Mouse (Mus musculus): ENCODE data around the gene Tpst1.

Gene Tpst1

DNA sequence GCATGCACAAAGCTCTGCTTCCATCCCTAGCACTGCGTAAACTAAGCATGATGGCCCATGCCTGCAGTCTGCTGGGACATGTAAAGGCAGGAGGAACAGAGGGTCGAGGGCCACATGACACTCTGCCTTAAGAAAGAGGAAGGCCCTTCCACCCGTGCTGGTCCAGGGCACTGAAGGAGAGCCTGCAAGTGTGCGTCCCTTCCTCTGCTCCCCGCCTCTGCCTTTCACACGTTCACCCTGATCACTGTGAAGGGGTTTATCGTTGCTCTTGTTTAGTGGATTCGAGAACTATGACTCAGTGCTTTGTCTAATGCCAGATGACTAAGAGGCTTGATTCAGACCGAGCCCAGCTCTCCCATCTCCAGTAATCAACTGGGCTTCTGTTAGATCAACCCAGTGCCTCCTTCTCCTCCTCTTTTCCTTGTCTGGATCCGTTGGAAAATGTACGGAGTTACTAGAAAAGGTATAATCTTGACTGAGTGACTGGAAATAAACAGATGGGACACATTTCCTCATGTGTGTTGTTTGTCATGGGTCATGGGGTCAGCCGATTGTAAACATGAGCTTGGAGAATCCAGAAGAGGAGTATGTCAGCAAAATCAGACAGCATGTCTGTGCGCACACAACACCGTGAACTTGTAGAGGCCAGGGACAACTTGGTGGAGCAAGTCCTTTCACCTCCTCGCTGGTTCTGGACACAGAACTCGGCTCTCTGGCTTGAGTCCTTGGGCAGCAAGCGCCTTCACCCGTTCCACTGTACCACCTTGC, 16.7 kb downstream of the Tpst1 start:
- DNase-seq (ENCODE audit: low spot score): peak; percentile 48

DNA sequence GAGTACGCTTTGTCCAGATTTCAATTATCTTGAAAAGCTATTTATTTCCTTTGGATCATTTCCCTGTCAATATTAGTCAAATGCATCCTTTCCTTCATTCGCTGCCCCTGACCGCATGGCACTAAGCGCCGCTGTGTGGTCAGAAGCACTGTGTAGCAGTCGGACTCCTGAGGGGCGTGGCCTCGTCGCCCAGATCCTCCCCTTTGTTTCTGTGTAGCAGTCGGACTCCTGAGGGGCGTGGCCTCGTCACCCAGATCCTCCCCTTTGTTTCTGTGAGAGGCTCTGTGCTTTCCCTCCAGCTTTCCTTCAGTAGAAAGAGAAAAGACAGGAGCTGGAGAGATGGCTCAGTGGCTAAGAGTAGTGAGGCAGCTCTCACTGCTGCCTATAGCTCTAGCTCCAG, 23.6 kb downstream of the Tpst1 start:
- DNase-seq (ENCODE audit: low spot score): no peak

- DNase-seq (ENCODE audit: low spot score): no peak
Observed at GRCm38 (mm10) chr5:130097837-130098236, 24.7 kb downstream of the Tpst1 start.

DNA sequence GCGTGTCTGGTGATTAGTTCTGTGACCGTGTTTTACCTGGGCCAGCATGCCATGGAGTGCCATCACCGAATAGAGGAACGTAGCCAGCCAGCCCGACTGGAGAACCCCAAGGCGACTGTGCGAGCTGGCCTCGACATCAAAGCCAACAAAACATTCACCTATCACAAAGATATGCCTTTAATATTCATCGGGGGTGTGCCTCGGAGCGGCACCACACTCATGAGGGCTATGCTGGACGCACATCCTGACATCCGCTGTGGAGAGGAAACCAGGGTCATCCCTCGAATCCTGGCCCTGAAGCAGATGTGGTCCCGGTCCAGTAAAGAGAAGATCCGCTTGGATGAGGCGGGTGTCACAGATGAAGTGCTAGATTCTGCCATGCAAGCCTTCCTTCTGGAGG, 28.6 kb downstream of the Tpst1 start:
- DNase-seq (ENCODE audit: low spot score): no peak

DNA sequence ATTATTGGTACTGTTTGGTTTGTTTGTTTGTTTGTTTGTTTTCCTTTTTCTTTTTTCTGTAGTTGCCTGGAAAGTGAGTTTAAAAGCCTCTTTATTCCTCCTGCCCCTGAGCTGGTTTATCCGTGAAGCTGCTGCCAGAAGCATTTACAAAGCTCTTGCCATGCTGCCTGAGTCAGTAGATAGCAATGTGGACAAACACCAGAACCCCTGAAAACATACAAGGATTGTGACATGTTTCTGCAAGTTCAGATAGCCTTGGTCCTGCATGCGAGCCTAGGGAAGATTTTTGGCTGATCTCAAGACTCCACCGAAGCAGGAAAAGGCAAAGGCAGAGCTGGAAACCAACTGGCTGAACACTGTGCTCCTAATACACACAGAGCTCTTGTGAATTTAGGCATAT, 36.2 kb downstream of the Tpst1 start:
- no peak for DNase-seq (ENCODE audit: low spot score)

- no peak for DNase-seq (ENCODE audit: low spot score)
Observed at GRCm38 (mm10) chr5:130110632-130111464, 37.7 kb downstream of the Tpst1 start.

- DNase-seq (ENCODE audit: low spot score): no peak
Observed at GRCm38 (mm10) chr5:130112653-130113052, 39.5 kb downstream of the Tpst1 start.

GRCm38 (mm10) chr5:130116116-130116515, 43.0 kb downstream of the Tpst1 start:
- no peak for DNase-seq (ENCODE audit: low spot score)

GRCm38 (mm10) chr5:130116857-130117256, 43.7 kb downstream of the Tpst1 start:
- no peak for DNase-seq (ENCODE audit: low spot score)

DNA sequence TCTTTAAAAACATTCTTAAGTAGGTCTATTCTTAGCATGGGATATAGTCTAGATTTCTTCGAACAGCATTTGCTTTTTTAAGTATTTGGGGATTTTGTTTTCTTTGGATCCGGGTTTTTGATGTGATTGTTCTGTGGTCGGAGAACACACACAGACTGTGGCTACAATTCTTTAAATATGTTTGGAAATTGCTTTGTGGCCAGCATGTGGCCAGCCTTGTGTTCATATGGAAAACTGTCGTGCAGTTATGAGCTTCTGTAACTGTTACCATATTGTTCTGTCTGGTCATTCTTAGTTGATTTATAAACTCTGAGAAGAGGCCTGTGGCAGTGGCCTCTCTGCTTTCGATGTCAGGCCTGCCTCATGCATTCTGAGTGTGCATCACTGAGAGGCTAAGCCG, 44.8 kb downstream of the Tpst1 start:
- no peak for DNase-seq (ENCODE audit: low spot score)

DNA sequence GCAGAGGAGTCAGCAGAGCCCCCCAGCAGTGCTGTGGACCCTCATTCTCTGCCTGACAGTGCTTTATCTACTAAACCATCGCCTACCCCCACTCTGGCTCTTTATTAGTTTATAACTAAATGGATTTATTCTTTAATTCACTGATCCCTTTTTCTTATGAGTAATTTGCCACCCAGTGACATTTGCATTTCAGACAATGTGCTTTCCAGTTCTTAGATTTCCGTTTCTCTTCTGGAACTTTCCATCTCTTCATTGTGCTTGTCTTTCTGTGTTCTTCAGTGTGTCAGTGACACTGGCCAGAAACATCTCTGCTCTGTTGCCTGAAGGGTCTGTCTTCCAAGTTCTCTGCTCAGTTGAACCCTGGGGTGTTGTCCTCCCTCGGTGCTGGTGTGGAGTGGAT, 46.1 kb downstream of the Tpst1 start:
- DNase-seq (ENCODE audit: low spot score): no peak

DNA sequence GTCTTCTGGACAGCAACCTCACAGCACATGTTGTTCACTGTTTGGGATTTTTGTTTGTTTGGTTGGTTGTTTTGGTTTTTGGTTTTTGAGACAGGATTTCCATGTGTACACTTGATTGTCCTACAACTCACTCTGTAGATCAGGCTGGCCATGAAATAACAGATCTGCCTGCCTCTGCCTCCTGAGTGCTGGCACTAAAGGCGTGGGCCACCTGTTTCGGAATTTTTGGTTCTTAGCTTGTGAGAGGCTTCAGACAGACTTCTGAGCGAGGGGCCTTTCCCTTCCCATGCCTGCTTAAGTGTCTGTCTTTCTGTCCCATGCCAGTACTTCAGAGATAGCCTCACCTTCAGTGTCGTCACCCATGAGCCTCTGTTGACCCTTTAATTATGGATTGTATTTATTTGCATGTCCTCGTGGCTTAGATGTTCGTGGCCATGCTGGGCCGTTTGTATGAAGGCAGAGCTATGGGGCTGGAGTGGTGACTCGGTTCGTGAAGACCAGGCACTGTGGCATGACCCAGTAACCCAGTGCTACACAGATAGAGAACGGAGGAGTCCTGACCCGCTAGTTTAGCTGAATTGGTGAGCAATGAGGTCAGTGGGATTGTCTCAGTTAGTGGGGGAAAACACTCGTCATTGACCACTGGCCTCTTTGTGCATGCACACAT, 47.1 kb downstream of the Tpst1 start:
- no peak for DNase-seq (ENCODE audit: low spot score)

DNA sequence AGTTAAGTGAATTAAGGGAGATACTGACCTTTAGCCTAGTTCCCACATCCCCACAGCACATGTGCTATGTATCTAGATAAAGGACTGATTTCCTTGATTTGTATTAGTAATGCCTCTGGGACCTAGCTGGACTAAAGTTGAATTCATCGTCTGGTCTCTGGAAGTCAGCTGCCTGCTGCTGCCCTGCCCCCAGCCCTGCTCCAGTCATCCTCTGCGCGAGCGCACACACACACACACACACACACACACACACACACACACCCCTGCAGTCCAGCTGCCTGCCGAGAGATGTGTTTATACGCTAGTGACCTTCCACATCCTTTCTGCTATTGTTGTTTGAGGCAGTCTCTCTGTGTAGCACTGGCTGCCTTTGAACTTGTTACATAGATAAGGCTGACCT, 47.8 kb downstream of the Tpst1 start:
- no peak for DNase-seq (ENCODE audit: low spot score)

- DNase-seq (ENCODE audit: low spot score): no peak
Observed at GRCm38 (mm10) chr5:130122355-130122754, 49.2 kb downstream of the Tpst1 start.

DNA sequence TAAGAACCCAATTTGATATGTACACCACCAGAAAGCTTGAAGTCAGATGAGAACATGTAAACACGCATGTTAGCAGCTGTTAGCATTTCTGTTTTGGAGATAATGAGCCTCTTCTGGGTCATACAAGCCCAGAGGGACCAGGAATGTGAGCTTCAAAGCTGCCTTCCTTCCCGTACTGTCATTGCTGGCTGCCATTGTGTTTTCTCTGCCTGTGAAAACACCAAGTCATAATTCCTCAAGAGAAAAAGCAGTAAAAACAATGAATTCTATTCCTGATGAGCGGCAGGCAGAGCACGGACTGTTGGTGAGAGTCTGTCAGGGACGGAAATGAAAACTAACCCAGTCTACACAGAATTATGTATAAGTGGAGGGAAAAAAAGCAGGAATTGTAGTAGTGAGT, 51.1 kb downstream of the Tpst1 start:
- DNase-seq (ENCODE audit: low spot score): no peak

GRCm38 (mm10) chr5:130128686-130129523, 55.8 kb downstream of the Tpst1 start:
- DNase-seq (ENCODE audit: low spot score): no peak

GRCm38 (mm10) chr5:130129524-130129793, 56.3 kb downstream of the Tpst1 start:
- DNase-seq (ENCODE audit: low spot score): no peak

DNA sequence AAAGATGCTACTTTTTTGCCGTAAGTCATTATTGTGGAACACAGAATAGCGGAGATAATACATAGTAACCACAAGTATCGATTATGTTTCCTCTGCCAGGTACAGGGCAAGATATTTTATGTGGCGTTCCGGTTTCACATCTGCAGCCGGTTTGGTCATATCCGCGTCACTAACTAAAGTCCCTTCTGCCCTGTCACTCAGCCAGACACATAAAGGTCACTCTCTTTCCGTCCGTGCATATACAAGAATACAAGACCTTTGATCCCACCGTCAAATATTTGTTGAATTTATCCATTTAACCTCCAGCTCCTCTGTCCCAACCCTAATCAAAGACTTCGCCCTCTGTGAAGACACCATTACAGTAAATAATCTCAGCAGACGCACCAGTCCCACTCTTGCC, 63.5 kb downstream of the Tpst1 start:
- DNase-seq (ENCODE audit: low spot score): no peak

- peak; percentile 83 for DNase-seq (ENCODE audit: low spot score)
Observed at GRCm38 (mm10) chr5:130139393-130139792, 66.3 kb downstream of the Tpst1 start.

- no peak for DNase-seq (ENCODE audit: low spot score)
Observed at GRCm38 (mm10) chr5:130141138-130141537, 68.0 kb downstream of the Tpst1 start.

DNA sequence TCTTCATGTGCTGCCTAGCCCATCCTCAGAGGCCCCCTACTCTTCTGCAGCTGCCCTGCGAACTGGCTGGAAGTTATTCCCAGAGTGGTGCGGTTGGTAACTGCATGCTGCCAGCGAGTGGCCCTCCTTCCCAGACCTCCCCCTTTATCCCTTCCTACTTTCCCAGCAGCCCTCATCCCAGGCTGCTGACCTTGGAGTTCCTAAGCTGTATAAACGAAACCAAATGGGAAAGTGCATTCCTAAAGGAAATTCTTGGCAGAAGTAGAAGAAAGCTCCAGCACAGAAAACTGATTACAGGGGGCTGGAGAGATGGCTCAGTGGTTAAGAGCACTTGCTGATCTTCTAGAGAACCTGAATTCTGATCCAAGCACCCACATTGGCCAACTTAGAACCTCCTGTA, 68.9 kb downstream of the Tpst1 start:
- no peak for DNase-seq (ENCODE audit: low spot score)

DNA sequence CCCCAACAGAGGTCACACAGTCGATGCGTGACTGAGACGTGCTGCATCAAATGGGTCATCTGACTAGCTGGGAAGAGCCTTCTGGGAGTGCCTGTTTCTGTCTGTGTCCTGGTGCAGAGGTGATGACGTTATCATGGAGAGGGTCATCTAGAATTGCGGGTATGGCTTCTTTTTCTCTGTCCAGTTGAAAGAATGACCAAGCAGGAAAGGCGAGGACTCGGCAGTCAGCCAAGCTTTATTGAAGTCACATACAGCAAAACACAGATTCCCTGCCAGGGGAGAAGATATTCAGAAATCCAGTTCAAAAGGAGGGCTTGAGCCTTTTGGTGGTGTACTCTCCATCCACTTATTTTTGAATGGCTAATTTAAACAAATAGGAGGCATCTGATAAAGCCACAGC, 70.0 kb downstream of the Tpst1 start:
- DNase-seq (ENCODE audit: low spot score): no peak

Data from layer of hippocampus, adult 11-12 months (tissue).